Mouse (Mus musculus) cerebellum, postnatal 36 days (tissue): ENCODE data around the gene Ubxn11.

Experiments
- DNase-seq, 2 experiments: peaks; one replicate each; pipeline ENCODE4 v3.0.0; 2021 to 2022; ENCODE audit warnings: mixed read lengths in 2 of 2

The Ubxn11 gene

GRCm38 (mm10) chr4:134153656-134154055 is 51.3 kb downstream of the Ubxn11 start:
- no peak for DNase-seq

GRCm38 (mm10) chr4:134154354-134154753 is 52.0 kb downstream of the Ubxn11 start:
- DNase-seq = no peak

GRCm38 (mm10) chr4:134155531-134155930 is 53.2 kb downstream of the Ubxn11 start:
- DNase-seq = no peak

DNA sequence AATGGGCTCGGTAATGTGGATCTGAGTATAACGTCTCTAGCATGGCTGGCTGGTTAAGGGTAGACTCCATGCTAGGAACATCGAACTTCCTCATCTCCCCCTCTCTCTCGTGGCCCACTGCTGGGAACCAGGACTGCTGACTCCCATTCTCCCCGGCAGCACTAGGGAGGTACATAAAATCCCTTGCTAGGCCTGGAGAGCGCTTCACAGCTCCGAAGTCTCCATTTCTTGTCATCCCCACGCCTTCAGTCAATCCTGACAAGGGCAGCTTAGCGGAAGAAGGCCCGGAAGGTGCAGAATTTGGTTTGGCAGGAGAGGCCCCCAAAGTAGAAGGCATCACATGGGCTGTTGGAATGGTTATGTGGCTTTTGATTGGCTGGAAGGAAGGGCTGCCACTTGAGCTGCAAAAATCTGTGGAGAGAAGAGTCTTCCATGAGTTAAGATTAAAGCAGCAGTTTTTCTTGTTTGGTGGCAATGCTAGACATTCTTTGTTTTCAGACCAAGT is 53.6 kb downstream of the Ubxn11 start:
- no peak for DNase-seq

GRCm38 (mm10) chr4:134156744-134157143 is 54.4 kb downstream of the Ubxn11 start:
- no peak for DNase-seq

DNA sequence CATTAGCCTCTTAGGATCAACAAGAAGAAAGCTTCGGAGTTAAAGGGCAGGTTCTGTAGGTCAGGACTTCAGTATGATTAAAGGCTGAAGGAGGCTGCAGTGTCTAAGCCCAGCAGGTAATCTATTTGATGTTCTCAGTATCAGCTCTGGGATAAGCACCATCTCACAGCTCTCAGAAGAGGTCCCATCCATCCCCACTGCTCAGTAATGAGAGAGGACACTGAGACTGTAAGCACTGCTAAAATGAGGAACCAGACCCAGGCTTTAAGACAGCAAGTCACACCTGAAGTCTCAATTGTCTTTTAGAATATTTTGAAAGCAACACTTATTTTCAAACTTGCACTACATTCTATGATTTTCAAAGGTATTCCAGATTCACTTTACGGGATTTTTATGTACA is 55.2 kb downstream of the Ubxn11 start:
- no peak for DNase-seq

- DNase-seq = no peak
Measured at GRCm38 (mm10) chr4:134158774-134159173, 56.4 kb downstream of the Ubxn11 start.

GRCm38 (mm10) chr4:134160071-134160470 is 57.7 kb downstream of the Ubxn11 start:
- peak; percentile 6 to 37 for DNase-seq

GRCm38 (mm10) chr4:134164591-134164990 is 62.2 kb downstream of the Ubxn11 start:
- DNase-seq = no peak

- no peak for DNase-seq
Measured at GRCm38 (mm10) chr4:134165024-134165423, 62.7 kb downstream of the Ubxn11 start.

DNA sequence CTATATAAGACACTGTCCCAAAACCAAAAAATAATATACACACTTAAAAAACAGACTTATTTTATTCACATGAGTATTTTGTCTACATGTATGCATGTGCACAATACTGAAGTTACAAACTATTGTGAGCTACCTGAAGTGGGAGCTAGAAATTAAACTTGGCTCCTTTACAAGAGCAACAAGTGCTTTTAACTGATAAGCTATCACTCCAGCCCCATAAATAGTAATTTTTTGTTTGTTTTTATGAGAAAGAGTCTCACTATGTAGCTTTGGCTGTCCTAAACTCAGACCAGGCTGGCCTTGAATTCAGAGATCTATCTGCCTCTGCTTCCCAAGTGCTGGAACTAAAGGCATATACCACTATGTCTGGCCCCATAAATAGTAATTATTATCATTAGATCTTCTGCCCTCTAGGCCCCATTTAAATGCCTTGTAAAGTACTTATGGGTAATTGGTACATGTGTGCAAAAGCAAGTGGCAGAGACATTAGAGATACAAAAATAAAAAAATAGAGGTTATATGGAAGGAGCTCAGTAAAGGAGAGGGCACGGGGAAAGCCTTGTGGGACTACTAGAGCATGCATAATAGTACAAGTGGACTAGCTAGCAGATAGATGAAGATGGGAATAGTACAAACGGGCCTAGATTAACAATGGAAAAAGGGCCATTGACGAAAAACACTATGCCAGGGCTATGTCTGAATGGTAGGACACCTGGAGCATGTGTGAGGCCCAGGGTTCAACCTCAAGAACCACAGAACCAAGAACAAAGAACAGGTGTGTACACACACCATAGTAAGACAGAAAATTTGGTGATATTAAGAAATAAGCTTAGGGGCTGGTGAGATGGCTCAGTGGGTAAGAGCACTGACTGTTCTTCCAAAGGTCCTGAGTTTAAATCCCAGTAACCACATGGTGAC is 63.4 kb downstream of the Ubxn11 start:
- no peak for DNase-seq

- no peak for DNase-seq
Measured at GRCm38 (mm10) chr4:134166906-134167305, 64.5 kb downstream of the Ubxn11 start.

- DNase-seq = no peak
Measured at GRCm38 (mm10) chr4:134172391-134172790, 70.0 kb downstream of the Ubxn11 start.
